Mouse (Mus musculus) lung, postnatal 0 days (tissue): ENCODE measurements at regions not wholly inside any gene's neighbourhood (a gene's known extent, or its start where the extent isn't known, plus 50 kb on each side); places are given as distances from the start of the nearest gene placed in this dataset.
A peak's percentile ranks its signal among the peaks of the same experiment; 100 is the strongest.

Experiments used
- ATAC-seq: fragments of 200-750 bp; cut with Nextera tagmentation; 2 replicates; pipeline ENCODE4 v1.8.0; 2017; ENCODE audit warnings: moderate library complexity
- DNase-seq: peaks from one replicate; pipeline ENCODE4 v3.0.0-alpha.2; 2016; ENCODE audit warnings: low spot score
- H3K27ac ChIP-seq: fragments of 300-500 bp; sonication (generic); 2 replicates; pipeline ENCODE4 v1.5.1; 2014; ENCODE audit warnings: antibody characterized with exemption, mild to moderate bottlenecking, low read length, mixed read lengths
- H3K27me3 ChIP-seq: fragments of 300-500 bp; sonication (generic); replicated peaks from 2 replicates; pipeline ENCODE4 v1.6.1; 2014; ENCODE audit warnings: low read length, mixed read lengths; ENCODE audit not compliant: insufficient read depth
- H3K36me3 ChIP-seq: fragments of 300-500 bp; sonication (generic); 2 replicates; pipeline ENCODE4 v1.6.1; 2014; ENCODE audit warnings: low read length, mixed read lengths; ENCODE audit not compliant: insufficient read depth
- H3K4me1 ChIP-seq: fragments of 300-500 bp; sonication (generic); 2 replicates; pipeline ENCODE4 v1.6.1; 2014; ENCODE audit warnings: antibody characterized with exemption, low read depth, low read length, mixed read lengths; ENCODE audit not compliant: insufficient read depth
- H3K4me2 ChIP-seq: fragments of 300-500 bp; sonication (generic); replicated peaks from 2 replicates; pipeline ENCODE4 v1.6.1; 2014; ENCODE audit warnings: low read depth, mild to moderate bottlenecking, low read length, moderate library complexity, mixed read lengths
- H3K4me3 ChIP-seq: fragments of 300-500 bp; sonication (generic); 2 replicates; pipeline ENCODE4 v1.5.1; 2014; ENCODE audit warnings: low read depth, low read length
- H3K9ac ChIP-seq: fragments of 300-500 bp; sonication (generic); replicated peaks from 2 replicates; pipeline ENCODE4 v1.6.1; 2014; ENCODE audit warnings: low read depth, mild to moderate bottlenecking
- H3K9me3 ChIP-seq: fragments of 300-500 bp; sonication (generic); 2 replicates; pipeline ENCODE4 v1.6.1; 2016; ENCODE audit warnings: low read length, mixed read lengths
- CTCF ChIP-seq: IDR thresholded peaks from 2 replicates; pipeline ENCODE4 v1.5.1; 2016; ENCODE audit warnings: antibody characterized with exemption, mild to moderate bottlenecking
- EP300 ChIP-seq: IDR thresholded peaks from 2 replicates; pipeline ENCODE4 v1.6.1; 2016; ENCODE audit warnings: antibody characterized with exemption, mild to moderate bottlenecking, control low read depth
- WGBS: fragments of 180-500 bp; shearing (Covaris S2); extraction: QIAGEN DNeasy Blood & Tissue Kit; methylation state at CpG from one replicate; pipeline ENCODE4 v1.1.7; 2014; 5-methylcytosine and 5-hydroxymethylcytosine counted together

DNA sequence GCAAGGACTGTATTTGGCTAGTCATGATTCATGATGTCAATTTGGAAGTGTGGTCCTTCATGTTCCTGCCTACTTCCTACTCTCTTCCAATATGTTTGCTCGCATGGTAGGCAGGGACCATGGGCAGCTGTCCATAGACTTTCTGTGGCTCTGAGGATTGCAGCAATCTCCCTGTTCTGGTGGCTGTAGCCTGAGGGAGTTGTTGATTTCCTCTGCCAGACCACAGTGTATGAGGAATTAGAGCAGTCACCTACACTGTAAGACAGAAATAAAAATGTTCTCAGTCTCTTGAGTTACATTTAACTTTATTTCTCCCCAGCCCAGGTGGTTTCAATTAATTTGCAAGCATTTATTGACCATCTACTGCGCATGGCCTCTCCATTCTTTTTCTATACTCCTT, 190.5 kb downstream of the 4930564D02Rik start:
- no peak overlapping the region for H3K27ac ChIP-seq
- H3K4me1 ChIP-seq = no peaks in the 10 kb centered on the region
- ATAC-seq = no peak
- DNase-seq = no peak
- no peaks in the 10 kb centered on the region for H3K9me3 ChIP-seq
- WGBS = 81% methylated on average over 2 of the region's 2 CpGs
- TF ChIP-seq EP300 = no peak
- TF ChIP-seq CTCF = no peak
- no peaks in the 10 kb centered on the region for H3K36me3 ChIP-seq
- H3K9ac ChIP-seq = no peak overlapping the region
- H3K27me3 ChIP-seq = no peaks in the 10 kb centered on the region
- no peak overlapping the region for H3K4me2 ChIP-seq
- H3K4me3 ChIP-seq = no peak overlapping the region

DNA sequence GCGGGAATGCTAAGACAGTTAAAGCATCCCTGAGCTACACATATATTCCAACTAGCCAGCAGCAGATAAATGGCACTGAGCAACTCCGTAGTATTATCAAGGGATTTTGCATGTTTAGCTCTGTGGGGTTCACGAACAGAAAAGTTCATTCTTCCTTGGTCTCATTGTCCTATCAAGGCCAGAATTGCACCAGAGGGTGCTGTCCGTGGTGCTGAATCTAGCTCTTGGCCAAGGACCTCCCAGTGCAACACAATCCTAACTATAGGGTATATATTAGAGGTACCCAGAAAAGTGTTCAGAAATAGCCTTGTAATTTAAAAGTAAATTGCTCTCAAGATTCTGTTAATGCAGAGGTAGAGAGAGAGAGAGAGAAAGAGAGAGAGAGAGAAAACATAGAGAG, 176.9 kb upstream of the Kcnd3 start:
- Histone ChIP-seq H3K4me3 (no peak overlapping the region), H3K27ac (no peak overlapping the region), H3K9ac (no peak overlapping the region), H3K4me1 (no peaks in the 10 kb centered on the region), H3K4me2 (no peak overlapping the region), H3K9me3 (no peaks in the 10 kb centered on the region), H3K27me3 (no peaks in the 10 kb centered on the region), H3K36me3 (no peaks in the 10 kb centered on the region)
- DNase-seq = peak; percentile 55
- no peak for TF ChIP-seq CTCF
- no peak for TF ChIP-seq EP300
- ATAC-seq = no peak
- WGBS = 30% methylated on average over 4 of the region's 4 CpGs

DNA sequence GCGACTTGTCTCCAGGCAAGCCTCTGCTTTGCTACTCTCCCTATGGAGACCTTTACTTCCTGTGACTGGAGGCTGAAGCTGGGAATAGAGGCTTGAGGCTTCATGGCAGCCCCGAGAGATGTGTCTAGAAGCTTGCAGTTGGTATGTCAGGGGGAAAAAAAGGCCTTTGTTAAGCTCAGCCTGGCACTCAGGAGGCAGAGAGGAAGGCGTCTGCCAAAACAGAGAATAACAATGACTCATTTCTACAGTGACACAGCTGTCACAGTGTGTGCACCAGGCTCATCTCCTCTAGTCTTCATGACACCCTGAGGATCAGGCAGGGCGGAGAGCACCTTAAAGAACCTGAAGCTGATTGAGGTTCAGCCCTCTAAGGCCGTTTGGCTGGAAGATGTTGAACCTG, 171.2 kb upstream of the Kcnd3 start:
- Histone ChIP-seq H3K27me3 (no peaks in the 10 kb centered on the region), H3K4me1 (no peaks in the 10 kb centered on the region), H3K9me3 (no peaks in the 10 kb centered on the region), H3K27ac (no peak overlapping the region), H3K4me2 (no peak overlapping the region), H3K36me3 (no peaks in the 10 kb centered on the region), H3K9ac (no peak overlapping the region), H3K4me3 (no peak overlapping the region)
- WGBS = 65% methylated on average over 5 of the region's 5 CpGs
- ATAC-seq (no peak), DNase-seq (no peak)
- TF ChIP-seq CTCF = no peak
- TF ChIP-seq EP300 = no peak

DNA sequence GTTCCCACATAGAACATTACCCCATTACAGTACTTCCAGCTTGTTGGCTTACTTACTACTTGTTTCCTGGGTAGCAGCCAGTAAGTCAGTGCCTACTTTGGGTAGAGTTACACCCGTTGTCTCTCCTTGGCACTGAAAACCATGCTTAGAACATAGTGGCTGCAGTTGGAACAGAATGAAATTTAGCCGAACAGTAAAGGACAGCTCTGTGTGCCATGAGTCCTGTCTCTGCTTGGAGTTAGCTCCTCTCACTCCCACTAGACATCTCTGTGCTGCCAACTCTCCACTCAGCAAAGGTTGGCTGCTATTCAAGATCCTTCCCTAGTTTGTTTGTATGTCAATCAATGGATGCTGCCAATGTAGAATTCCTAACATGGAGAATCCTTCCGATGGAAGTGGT, 170.4 kb upstream of the Kcnd3 start:
- no peaks in the 10 kb centered on the region for H3K27me3 ChIP-seq
- H3K36me3 ChIP-seq = no peaks in the 10 kb centered on the region
- no peak for ATAC-seq
- no peak overlapping the region for H3K4me3 ChIP-seq
- no peak overlapping the region for H3K9ac ChIP-seq
- 74% methylated on average over 3 of the region's 3 CpGs for WGBS
- no peak overlapping the region for H3K4me2 ChIP-seq
- H3K9me3 ChIP-seq = no peaks in the 10 kb centered on the region
- no peak for TF ChIP-seq CTCF
- no peak for TF ChIP-seq EP300
- no peaks in the 10 kb centered on the region for H3K4me1 ChIP-seq
- DNase-seq = no peak
- H3K27ac ChIP-seq = no peak overlapping the region

DNA sequence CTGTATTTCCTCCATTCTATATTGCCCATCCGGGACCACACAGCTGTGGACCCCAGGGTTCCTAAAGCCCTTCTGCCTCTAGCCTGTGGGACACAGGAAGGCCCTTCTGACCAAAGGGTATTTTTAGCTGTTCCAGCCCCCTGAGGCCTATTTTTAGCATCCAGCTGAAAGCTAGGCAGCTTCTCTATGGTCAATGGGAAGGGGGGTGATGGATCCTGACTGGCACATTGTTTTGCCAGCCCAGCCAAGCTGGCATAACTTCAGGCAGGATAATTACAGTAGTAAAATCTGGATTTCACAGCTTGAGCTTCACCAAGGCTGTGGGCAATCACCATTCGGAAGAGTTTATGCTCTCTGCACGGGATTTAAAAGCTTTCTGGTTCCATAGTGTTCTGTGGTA, 153.9 kb upstream of the Kcnd3 start:
- 78% methylated on average over 3 of the region's 3 CpGs for WGBS
- H3K9ac ChIP-seq = no peak overlapping the region
- no peak overlapping the region for H3K4me2 ChIP-seq
- no peak for ATAC-seq
- H3K9me3 ChIP-seq = no peaks in the 10 kb centered on the region
- TF ChIP-seq EP300 (no peak), CTCF (no peak)
- H3K36me3 ChIP-seq = no peaks in the 10 kb centered on the region
- no peak overlapping the region for H3K27ac ChIP-seq
- DNase-seq = no peak
- H3K4me3 ChIP-seq = no peak overlapping the region
- no peaks in the 10 kb centered on the region for H3K4me1 ChIP-seq
- H3K27me3 ChIP-seq = no peaks in the 10 kb centered on the region

DNA sequence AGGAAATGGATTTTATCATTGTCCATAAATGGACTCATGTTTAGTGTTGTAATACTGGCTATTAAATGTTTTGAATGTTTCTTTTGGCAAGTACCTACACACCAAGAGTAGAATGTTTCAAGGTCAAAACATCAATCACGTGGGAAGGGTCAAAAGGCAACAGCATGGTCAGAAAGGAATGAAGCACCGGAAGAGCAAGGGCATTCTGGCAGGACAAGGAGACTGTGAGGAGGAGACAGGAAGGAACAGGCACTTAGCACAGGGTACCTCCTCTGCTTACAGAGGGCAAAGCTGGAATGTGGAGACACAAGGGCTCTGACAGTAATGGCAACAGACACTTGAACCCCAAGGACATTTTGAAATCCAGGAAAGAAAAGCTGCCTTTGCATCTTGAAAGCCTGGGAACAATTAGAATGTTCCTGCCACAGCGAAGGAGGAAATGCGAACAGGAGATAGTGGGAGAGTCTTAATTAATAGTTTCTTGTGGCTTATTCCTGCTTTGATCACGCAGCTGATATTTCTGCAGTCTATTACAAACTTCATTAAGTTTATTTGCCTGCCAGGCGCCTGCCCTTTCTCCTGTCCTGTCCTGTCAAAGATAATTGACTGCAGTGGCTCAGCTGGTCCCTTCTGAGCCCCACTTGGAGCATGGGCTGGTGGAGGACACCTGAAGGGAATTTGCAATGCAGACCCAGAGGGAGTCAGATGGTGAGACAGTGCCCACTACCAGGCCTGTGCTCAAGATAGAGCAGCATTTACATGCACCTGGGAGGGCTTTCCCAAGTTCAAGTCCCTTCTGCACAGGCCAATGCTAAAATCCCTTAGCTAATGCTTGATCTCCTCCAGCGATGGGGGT, 151.2 kb upstream of the Kcnd3 start:
- Histone ChIP-seq H3K9me3 (no peaks in the 10 kb centered on the region), H3K36me3 (no peaks in the 10 kb centered on the region), H3K4me1 (no peaks in the 10 kb centered on the region), H3K27me3 (no peaks in the 10 kb centered on the region), H3K4me3 (no peak overlapping the region), H3K4me2 (no peak overlapping the region), H3K27ac (no peak overlapping the region), H3K9ac (no peak overlapping the region)
- ATAC-seq (no peak), DNase-seq (no peak)
- no peak for TF ChIP-seq CTCF
- no peak for TF ChIP-seq EP300
- 42% methylated on average over 7 of the region's 7 CpGs for WGBS
